Mouse (Mus musculus): ENCODE measurements around the gene Snip1. TPM values are rescaled to one million over a fixed set of nuclear protein-coding genes. Genes with fewer than 3 reads are reported as not detected.

Snip1 gene
- total and polyA plus RNA-seq, 3 experiments, result 33.4 to 62.2 (median 40.6) TPM

DNA sequence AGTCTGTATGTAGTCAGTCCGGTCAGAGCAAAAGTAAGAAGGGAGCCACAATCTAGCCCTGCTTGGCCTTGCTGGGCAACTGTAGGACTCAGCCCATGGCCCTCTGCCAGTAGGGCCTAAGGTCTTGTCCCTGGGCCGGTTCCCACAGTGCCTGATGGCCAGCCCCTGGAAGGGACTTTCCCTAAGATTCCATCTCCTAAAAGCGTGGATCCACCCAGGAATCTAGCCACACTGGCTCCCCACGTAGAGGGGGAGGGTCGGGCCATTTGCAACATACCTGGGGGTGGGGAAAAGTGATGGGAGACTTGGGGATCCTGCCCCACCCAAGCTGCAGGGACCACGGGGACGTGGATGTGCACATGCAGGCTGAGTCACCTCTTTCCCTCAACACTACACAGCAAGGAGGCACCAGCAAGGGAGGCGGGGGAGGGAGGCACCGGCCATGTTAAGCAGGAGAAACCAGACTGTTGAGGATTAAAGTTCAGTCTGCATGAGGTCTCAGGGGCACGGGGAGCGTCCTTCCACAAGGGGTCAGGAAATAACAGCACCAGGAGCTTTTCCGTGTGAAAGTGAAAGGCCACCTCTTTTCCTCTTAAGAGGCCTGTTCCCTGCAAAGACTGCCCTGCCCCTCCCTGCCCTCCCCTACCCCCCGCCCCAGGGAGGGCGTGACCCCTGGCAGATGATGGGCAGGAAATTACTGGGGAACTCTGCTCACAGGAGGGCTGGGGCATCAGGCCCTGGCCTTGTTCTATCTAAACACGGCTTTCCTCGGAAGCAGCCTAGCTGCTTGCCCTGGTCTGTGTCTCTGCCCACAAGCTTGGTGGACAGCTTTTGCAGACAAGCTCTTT, 56.2 kb downstream of the Snip1 start:
- peaks cover 0 to 4% of the 10 kb centered on the region in 2 experiments; a peak in 2 of 4 replicates for H3K36me3 ChIP-seq (ENCODE audit: control insufficient read depth in 1 of 2, insufficient read depth in 2 of 2, low read length in 2 of 2)
- H3K9ac ChIP-seq (ENCODE audit: control insufficient read depth, low read depth, low read length, poor library complexity, severe bottlenecking), result no peak overlapping the region
- H3K9me3 ChIP-seq (replicated peaks; ENCODE audit: insufficient read depth, low read length), result no peaks in the 10 kb centered on the region
- no peak overlapping the region for H3K27ac ChIP-seq (ENCODE audit: control insufficient read depth, low read depth, low read length)
- no peaks in the 10 kb centered on the region; the same call in 1 of the 2 replicates for H3K79me2 ChIP-seq (ENCODE audit: control insufficient read depth, insufficient read depth, low read length, poor library complexity)
- peaks cover 0 to 9% of the 10 kb centered on the region in 2 experiments; a peak in 2 of 4 replicates for H3K4me1 ChIP-seq (ENCODE audit: control insufficient read depth in 1 of 2, insufficient read depth in 2 of 2, low read length in 2 of 2)
- no peak overlapping the region for H3K4me3 ChIP-seq (ENCODE audit: control insufficient read depth in 1 of 2, insufficient read depth in 1 of 2, low read depth in 2 of 2, low read length in 2 of 2)
- H3K27me3 ChIP-seq (ENCODE audit: control insufficient read depth in 1 of 2, insufficient read depth in 2 of 2, low read length in 2 of 2), result no peaks in the 10 kb centered on the region
- DNase-seq (ENCODE audit: low read depth, low spot score), result no peak
- TF ChIP-seq MYC (IDR thresholded peaks at IDR 0.05; ENCODE audit: low read depth, low read length) (no peak), KAT2A (conservative IDR thresholded peaks at IDR 0.05; ENCODE audit: low read depth, low read length) (no peak), POLR2A (IDR thresholded peaks at IDR 0.05; ENCODE audit: control insufficient read depth in 1 of 2, insufficient read depth in 1 of 2, low read depth in 1 of 2, low read length in 2 of 2, poor library complexity in 1 of 2) (no peak)

DNA sequence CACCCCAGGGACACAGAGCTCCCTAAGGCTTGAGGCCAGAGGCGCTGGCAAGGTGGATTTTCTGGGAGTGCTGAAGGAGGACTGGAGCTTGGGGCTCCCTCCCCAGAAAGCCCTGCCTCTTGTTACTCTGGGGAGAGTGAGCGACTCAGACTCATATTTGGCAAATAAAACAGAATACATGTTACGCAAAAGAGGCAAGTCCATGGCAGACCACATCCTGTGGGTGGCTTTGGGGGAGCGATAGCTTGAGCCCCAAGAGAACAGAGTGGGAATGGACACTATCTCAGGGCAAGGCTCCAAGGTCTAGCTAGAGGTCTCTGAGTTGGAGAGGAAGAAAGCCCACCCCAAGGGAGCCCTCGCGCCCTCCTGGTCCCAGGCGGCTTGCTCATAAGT, 56.8 kb downstream of the Snip1 start:
- no peak for DNase-seq (ENCODE audit: low read depth, low spot score)
- Histone ChIP-seq H3K4me3 (ENCODE audit: control insufficient read depth in 1 of 2, insufficient read depth in 1 of 2, low read depth in 2 of 2, low read length in 2 of 2) (no peak overlapping the region), H3K4me1 (ENCODE audit: control insufficient read depth in 1 of 2, insufficient read depth in 2 of 2, low read length in 2 of 2) (peaks cover 0 to 4% of the 10 kb centered on the region in 2 experiments; a peak in 1 of 4 replicates)

More for the DNA sequence above, 56.8 kb downstream of the Snip1 start:
- no peaks in the 10 kb centered on the region; the same call in 1 of the 2 replicates for H3K79me2 ChIP-seq (ENCODE audit: control insufficient read depth, insufficient read depth, low read length, poor library complexity)
- no peak overlapping the region for H3K27ac ChIP-seq (ENCODE audit: control insufficient read depth, low read depth, low read length)
- H3K27me3 ChIP-seq (ENCODE audit: control insufficient read depth in 1 of 2, insufficient read depth in 2 of 2, low read length in 2 of 2), result no peaks in the 10 kb centered on the region
- H3K9ac ChIP-seq (ENCODE audit: control insufficient read depth, low read depth, low read length, poor library complexity, severe bottlenecking), result no peak overlapping the region
- no peaks in the 10 kb centered on the region for H3K36me3 ChIP-seq (ENCODE audit: control insufficient read depth in 1 of 2, insufficient read depth in 2 of 2, low read length in 2 of 2)
- no peaks in the 10 kb centered on the region for H3K9me3 ChIP-seq (replicated peaks; ENCODE audit: insufficient read depth, low read length)
- TF ChIP-seq POLR2AphosphoS5 (IDR thresholded peaks at IDR 0.05; ENCODE audit: borderline replicate concordance, low read depth, low read length) (no peak), CHD2 (IDR thresholded peaks at IDR 0.05; ENCODE audit: low read length) (no peak), MEF2A (IDR thresholded peaks at IDR 0.05; ENCODE audit: extremely low read depth, insufficient replicate concordance, low read depth, low read length, poor library complexity, severe bottlenecking) (no peak), ETS1 (IDR thresholded peaks at IDR 0.05; ENCODE audit: low read depth, low read length) (no peak), NELFE (IDR thresholded peaks at IDR 0.05; ENCODE audit: low read depth, low read length) (no peak), ZKSCAN1 (IDR thresholded peaks at IDR 0.05; ENCODE audit: low read depth, low read length) (no peak), MXI1 (IDR thresholded peaks at IDR 0.05; ENCODE audit: low read depth, low read length) (no peak), UBTF (IDR thresholded peaks at IDR 0.05; ENCODE audit: borderline replicate concordance, insufficient read depth, low read depth, low read length) (no peak), MYC (IDR thresholded peaks at IDR 0.05; ENCODE audit: low read depth, low read length) (no peak), MAX (IDR thresholded peaks at IDR 0.05; ENCODE audit: low read length) (no peak), MYB (IDR thresholded peaks at IDR 0.05; ENCODE audit: low read depth, low read length) (no peak), JUND (IDR thresholded peaks at IDR 0.05; ENCODE audit: low read depth, low read length) (no peak)

Other genes with a start within 250 kb of the Snip1 start
- 90.0 and 107 TPM in 2 replicates for gene Yrdc, start 216.0 kb upstream of the Snip1 start, total RNA-seq (2012; rRNA removed)
- 100 to 1,000 TPM in 1 of 2 experiments, not detected in 1; 105 TPM for gene Yrdc, start 216.0 kb upstream of the Snip1 start, polyA plus RNA-seq (2012; ENCODE audit: insufficient read depth in 1 of 2, insufficient read length in 2 of 2, low read depth in 1 of 2, low replicate concordance in 2 of 2, missing spikeins in 1 of 2)
- 40.6 and 43.4 TPM in 2 replicates for gene 1110065P20Rik, start 215.5 kb upstream of the Snip1 start, total RNA-seq (2012; rRNA removed)
- 10 to 100 TPM in 1 of 2 experiments, not detected in 1; 50.9 TPM for gene 1110065P20Rik, start 215.5 kb upstream of the Snip1 start, polyA plus RNA-seq (2012; ENCODE audit: insufficient read depth in 1 of 2, insufficient read length in 2 of 2, low read depth in 1 of 2, low replicate concordance in 2 of 2, missing spikeins in 1 of 2)
- gene Maneal, start 204.5 kb upstream of the Snip1 start, total RNA-seq (2012; rRNA removed), result 0.08 TPM in 1 of 2 replicates, not detected in the other
- not detected for gene Maneal, start 204.5 kb upstream of the Snip1 start, polyA plus RNA-seq (2012; ENCODE audit: insufficient read depth in 1 of 2, insufficient read length in 2 of 2, low read depth in 1 of 2, low replicate concordance in 2 of 2, missing spikeins in 1 of 2)
- gene Epha10, start 185.8 kb upstream of the Snip1 start, total RNA-seq (2012; rRNA removed), result not detected in 2 replicates
- gene Epha10, start 185.8 kb upstream of the Snip1 start, polyA plus RNA-seq (2012; ENCODE audit: insufficient read depth in 1 of 2, insufficient read length in 2 of 2, low read depth in 1 of 2, low replicate concordance in 2 of 2, missing spikeins in 1 of 2), result not detected
- 12.2 and 17.3 TPM in 2 replicates for gene 9930104L06Rik, start 129.6 kb upstream of the Snip1 start, total RNA-seq (2012; rRNA removed)
- 10 to 100 TPM in 1 of 2 experiments, not detected in 1; 15.5 TPM for gene 9930104L06Rik, start 129.6 kb upstream of the Snip1 start, polyA plus RNA-seq (2012; ENCODE audit: insufficient read depth in 1 of 2, insufficient read length in 2 of 2, low read depth in 1 of 2, low replicate concordance in 2 of 2, missing spikeins in 1 of 2)
- gene Cdca8, start 127.4 kb upstream of the Snip1 start, total RNA-seq (2012; rRNA removed), result 108 and 112 TPM in 2 replicates
- gene Cdca8, start 127.4 kb upstream of the Snip1 start, polyA plus RNA-seq (2012; ENCODE audit: insufficient read depth in 1 of 2, insufficient read length in 2 of 2, low read depth in 1 of 2, low replicate concordance in 2 of 2, missing spikeins in 1 of 2), result 100 to 1,000 TPM in 1 of 2 experiments, not detected in 1; 202 TPM
- gene Rspo1, start 80.2 kb upstream of the Snip1 start, total RNA-seq (2012; rRNA removed), result not detected in 2 replicates
- not detected for gene Rspo1, start 80.2 kb upstream of the Snip1 start, polyA plus RNA-seq (2012; ENCODE audit: insufficient read depth in 1 of 2, insufficient read length in 2 of 2, low read depth in 1 of 2, low replicate concordance in 2 of 2, missing spikeins in 1 of 2)
- 80.3 and 83.9 TPM in 2 replicates for gene Gnl2, start 50.1 kb upstream of the Snip1 start, total RNA-seq (2012; rRNA removed)
- gene Gnl2, start 50.1 kb upstream of the Snip1 start, polyA plus RNA-seq (2012; ENCODE audit: insufficient read depth in 1 of 2, insufficient read length in 2 of 2, low read depth in 1 of 2, low replicate concordance in 2 of 2, missing spikeins in 1 of 2), result 100 to 1,000 TPM; 110 to 226 TPM
- gene Dnali1, start 969 bp upstream of the Snip1 start, total RNA-seq (2012; rRNA removed), result 0.16 TPM in 1 of 2 replicates, not detected in the other
- under 1 TPM in 1 of 2 experiments, not detected in 1; 0.08 TPM for gene Dnali1, start 969 bp upstream of the Snip1 start, polyA plus RNA-seq (2012; ENCODE audit: insufficient read depth in 1 of 2, insufficient read length in 2 of 2, low read depth in 1 of 2, low replicate concordance in 2 of 2, missing spikeins in 1 of 2)
- gene Meaf6, start 18.5 kb downstream of the Snip1 start, total RNA-seq (2012; rRNA removed), result 26.8 and 34.9 TPM in 2 replicates
- 10 to 100 TPM in 1 of 2 experiments, not detected in 1; 46.7 TPM for gene Meaf6, start 18.5 kb downstream of the Snip1 start, polyA plus RNA-seq (2012; ENCODE audit: insufficient read depth in 1 of 2, insufficient read length in 2 of 2, low read depth in 1 of 2, low replicate concordance in 2 of 2, missing spikeins in 1 of 2)
- gene Zc3h12a, start 61.2 kb downstream of the Snip1 start, total RNA-seq (2012; rRNA removed), result 0.92 and 0.95 TPM in 2 replicates
- 1 to 10 TPM in 1 of 2 experiments, not detected in 1; 3.3 TPM for gene Zc3h12a, start 61.2 kb downstream of the Snip1 start, polyA plus RNA-seq (2012; ENCODE audit: insufficient read depth in 1 of 2, insufficient read length in 2 of 2, low read depth in 1 of 2, low replicate concordance in 2 of 2, missing spikeins in 1 of 2)